In genomic region chr16:33594037-33594771, GRCm38 (mm10) we compare ENCODE assay signal across 9 mouse cellular contexts.
A peak's percentile ranks its signal among the peaks of the same experiment; 100 is the strongest.
DNase-seq lines count a peak whose midpoint lies in the region; ATAC-seq and TF ChIP-seq lines count a peak whose summit lies in the region.
"Had no signal": no experiment of that assay in that cellular context is flagged by ENCODE, and none has a peak within 500 bp of the region (broad histone marks: within the 10 kb centered on the region; RNA-seq: fewer than 3 reads in every experiment).

No protein-coding gene starts in this region.

- 52% methylated on average over 7 of the region's 7 CpGs for WGBS in lung, embryonic 14.5 days
- 55% methylated on average over 7 of the region's 7 CpGs for WGBS in lung, adult 2 months
- WGBS in hindbrain, embryonic 10.5 days = 30% methylated on average over 7 of the region's 7 CpGs

- H3K9ac ChIP-seq in lung, embryonic 14.5 days = no peak overlapping the region

- H3K4me2 ChIP-seq in lung, embryonic 14.5 days = no peak overlapping the region
- H3K4me2 ChIP-seq in myocyte (ENCODE audit: low read depth) = peak overlapping the region; percentile 83

- no peaks in the 10 kb centered on the region for H3K79me2 ChIP-seq in myocyte (ENCODE audit: control insufficient read depth, insufficient read depth)

- TF ChIP-seq CTCF in lung, embryonic 14.5 days (IDR thresholded peaks at IDR 0.05; ENCODE audit: low read depth) = no peak
- no peak for TF ChIP-seq CTCF in lung, adult 2 months (IDR thresholded peaks at IDR 0.05; ENCODE audit: insufficient read depth, low read length)
- no peak for TF ChIP-seq CTCF in embryonic fibroblast, embryonic 13.5 days (IDR thresholded peaks at IDR 0.05; ENCODE audit: borderline replicate concordance, insufficient read depth, low read length)

- H3K4me3 ChIP-seq in lung, embryonic 14.5 days (ENCODE audit: low read depth, low read length) = no peak overlapping the region
- H3K4me3 ChIP-seq in lung, adult 2 months (replicated peaks; ENCODE audit: extremely low read depth, low read depth, low read length) = no peak overlapping the region
- no peak overlapping the region for H3K4me3 ChIP-seq in embryonic fibroblast, embryonic 13.5 days (ENCODE audit: insufficient read depth, low read length)
- H3K4me3 ChIP-seq in hindbrain, embryonic 10.5 days = no peak overlapping the region
- no peak overlapping the region for H3K4me3 ChIP-seq in myocyte
- H3K4me3 ChIP-seq: megakaryocyte, embryonic 14.5 days had no signal

- no peak overlapping the region for H3K27ac ChIP-seq in lung, embryonic 14.5 days (ENCODE audit: low read depth)
- H3K27ac ChIP-seq in embryonic fibroblast, embryonic 13.5 days (ENCODE audit: insufficient read depth, low read length) = peak overlapping the region; percentile 63
- peak overlapping the region; percentile 87 for H3K27ac ChIP-seq in hindbrain, embryonic 10.5 days

- H3ac ChIP-seq in myocyte (ENCODE audit: control insufficient read depth, insufficient read length) = no peak overlapping the region

- no peak for DNase-seq in lung, embryonic 14.5 days
- DNase-seq in lung, adult 2 months = no peak
- peak; percentile 69 for DNase-seq in hindbrain, embryonic 10.5 days (ENCODE audit: low spot score)
- no peak for DNase-seq in spleen, postnatal 14 days (ENCODE audit: low spot score in 2 of 2)
- DNase-seq in cerebellum, postnatal 25 days = no peak
- no peak for DNase-seq in cerebellum, adult 11-12 months

- H3K4me1 ChIP-seq in lung, embryonic 14.5 days (ENCODE audit: insufficient read depth) = no peaks in the 10 kb centered on the region; the same call in 1 of the 2 replicates
- H3K4me1 ChIP-seq in lung, adult 2 months (ENCODE audit: control insufficient read depth, insufficient read depth, low read length) = peaks cover 5% of the 10 kb centered on the region; the same call in 1 of the 2 replicates
- peaks cover 16% of the 10 kb centered on the region; the same call in 1 of the 2 replicates for H3K4me1 ChIP-seq in embryonic fibroblast, embryonic 13.5 days (ENCODE audit: control insufficient read depth, insufficient read depth, low read length)
- H3K4me1 ChIP-seq in hindbrain, embryonic 10.5 days (replicated peaks) = peaks cover 48% of the 10 kb centered on the region

- TF ChIP-seq POLR2A in lung, adult 2 months (IDR thresholded peaks at IDR 0.05; ENCODE audit: borderline replicate concordance, extremely low read depth, low read depth, low read length) = no peak
- TF ChIP-seq POLR2A in embryonic fibroblast, embryonic 13.5 days (IDR thresholded peaks at IDR 0.05; ENCODE audit: low read depth, low read length) = no peak
- TF ChIP-seq POLR2A in myocyte (IDR thresholded peaks at IDR 0.05; ENCODE audit: insufficient read length, low read depth) = no peak

- H3K9me3 ChIP-seq in lung, embryonic 14.5 days (ENCODE audit: low read depth, low read length) = no peaks in the 10 kb centered on the region
- H3K9me3 ChIP-seq in hindbrain, embryonic 10.5 days = no peaks in the 10 kb centered on the region
- H3K9me3 ChIP-seq: megakaryocyte, embryonic 14.5 days had no signal

- no peaks in the 10 kb centered on the region for H3K27me3 ChIP-seq in lung, embryonic 14.5 days (ENCODE audit: insufficient read depth, low read length)
- H3K27me3 ChIP-seq in hindbrain, embryonic 10.5 days (ENCODE audit: insufficient read depth, poor library complexity, severe bottlenecking) = no peaks in the 10 kb centered on the region
- H3K27me3 ChIP-seq in myocyte (ENCODE audit: control insufficient read depth, insufficient read depth, insufficient read length) = no peaks in the 10 kb centered on the region

- no peaks in the 10 kb centered on the region for H3K36me3 ChIP-seq in lung, embryonic 14.5 days (ENCODE audit: insufficient read depth)
- no peaks in the 10 kb centered on the region for H3K36me3 ChIP-seq in hindbrain, embryonic 10.5 days
- H3K36me3 ChIP-seq in myocyte (ENCODE audit: control insufficient read depth, insufficient read depth) = no peaks in the 10 kb centered on the region

- ATAC-seq in lung, embryonic 14.5 days (ENCODE audit: insufficient read depth) = peak; percentile 44; the same call in 1 of the 2 replicates

TF ChIP-seq in myocyte, 11 proteins besides CTCF, POLR2A, EP300 and RAD21:
- TF ChIP-seq MAX (IDR thresholded peaks at IDR 0.05; ENCODE audit: low read depth) (no peak), MYOG (IDR thresholded peaks at IDR 0.05; ENCODE audit: control insufficient read depth in 1 of 3, insufficient read depth in 1 of 3, insufficient read length in 2 of 3, low read depth in 2 of 3) (peak in 1 of 3 experiments; percentile 8), MYOD1 (IDR thresholded peaks at IDR 0.05; ENCODE audit: control insufficient read depth in 1 of 3, insufficient read length in 2 of 3, low read depth in 2 of 3) (peak in 2 of 3 experiments; percentile 51 to 64), USF1 (IDR thresholded peaks at IDR 0.05; ENCODE audit: low read depth) (peak; percentile 52)
